Mouse (Mus musculus): Measurements from ENCODE around the gene Pkm.

Gene Pkm

DNA sequence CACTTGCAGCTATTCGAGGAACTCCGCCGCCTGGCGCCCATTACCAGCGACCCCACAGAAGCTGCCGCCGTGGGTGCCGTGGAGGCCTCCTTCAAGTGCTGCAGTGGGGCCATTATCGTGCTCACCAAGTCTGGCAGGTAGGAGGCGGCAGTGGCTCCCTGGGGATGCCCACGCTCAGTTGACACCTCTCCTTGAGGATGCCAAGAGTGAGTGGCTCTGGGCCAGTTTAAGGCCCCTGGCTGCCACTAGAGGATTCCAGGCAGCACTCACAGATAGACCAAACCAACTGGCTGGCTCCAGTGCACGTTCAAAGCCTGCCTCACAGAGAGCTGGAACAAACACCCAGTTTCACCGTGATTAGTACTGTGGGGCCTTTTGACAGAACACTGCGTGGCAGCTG is 19.4 kb downstream of the Pkm start:
- Histone ChIP-seq H3K27me3 (ENCODE audit: control insufficient read depth, insufficient read depth, low read length, poor library complexity, severe bottlenecking) (no peaks in the 10 kb centered on the region), H3K36me3 (ENCODE audit: control insufficient read depth, insufficient read depth, low read length, poor library complexity, severe bottlenecking) (peaks cover 23% of the 10 kb centered on the region)
- no peak for DNase-seq (ENCODE audit: low read depth, low spot score)

DNA sequence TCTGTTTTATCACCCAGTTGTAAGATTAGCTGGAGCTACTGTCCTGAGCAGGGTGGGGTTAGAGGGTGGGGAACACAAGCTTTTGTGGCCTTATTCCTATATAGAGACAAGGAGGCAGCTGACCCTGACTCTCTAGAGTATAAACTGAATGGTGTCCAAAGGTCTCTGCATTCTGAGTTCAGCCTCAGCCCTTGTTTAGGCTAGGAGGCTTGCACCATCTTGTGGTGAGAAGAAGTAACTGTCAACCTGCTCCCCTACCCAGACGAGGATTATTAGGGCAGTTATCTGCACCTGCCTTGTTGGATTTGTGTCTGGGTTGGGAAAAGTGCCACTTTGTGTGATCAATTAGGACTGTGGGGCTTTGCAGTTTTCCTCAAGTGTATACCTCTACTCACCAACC is 22.1 kb downstream of the Pkm start:
- Histone ChIP-seq H3K27me3 (ENCODE audit: control insufficient read depth, insufficient read depth, low read length, poor library complexity, severe bottlenecking) (peaks cover 2% of the 10 kb centered on the region; the same call in 1 of the 2 replicates), H3K36me3 (ENCODE audit: control insufficient read depth, insufficient read depth, low read length, poor library complexity, severe bottlenecking) (peaks cover 19% of the 10 kb centered on the region)
- peak; percentile 62 for DNase-seq (ENCODE audit: low read depth, low spot score)

DNA sequence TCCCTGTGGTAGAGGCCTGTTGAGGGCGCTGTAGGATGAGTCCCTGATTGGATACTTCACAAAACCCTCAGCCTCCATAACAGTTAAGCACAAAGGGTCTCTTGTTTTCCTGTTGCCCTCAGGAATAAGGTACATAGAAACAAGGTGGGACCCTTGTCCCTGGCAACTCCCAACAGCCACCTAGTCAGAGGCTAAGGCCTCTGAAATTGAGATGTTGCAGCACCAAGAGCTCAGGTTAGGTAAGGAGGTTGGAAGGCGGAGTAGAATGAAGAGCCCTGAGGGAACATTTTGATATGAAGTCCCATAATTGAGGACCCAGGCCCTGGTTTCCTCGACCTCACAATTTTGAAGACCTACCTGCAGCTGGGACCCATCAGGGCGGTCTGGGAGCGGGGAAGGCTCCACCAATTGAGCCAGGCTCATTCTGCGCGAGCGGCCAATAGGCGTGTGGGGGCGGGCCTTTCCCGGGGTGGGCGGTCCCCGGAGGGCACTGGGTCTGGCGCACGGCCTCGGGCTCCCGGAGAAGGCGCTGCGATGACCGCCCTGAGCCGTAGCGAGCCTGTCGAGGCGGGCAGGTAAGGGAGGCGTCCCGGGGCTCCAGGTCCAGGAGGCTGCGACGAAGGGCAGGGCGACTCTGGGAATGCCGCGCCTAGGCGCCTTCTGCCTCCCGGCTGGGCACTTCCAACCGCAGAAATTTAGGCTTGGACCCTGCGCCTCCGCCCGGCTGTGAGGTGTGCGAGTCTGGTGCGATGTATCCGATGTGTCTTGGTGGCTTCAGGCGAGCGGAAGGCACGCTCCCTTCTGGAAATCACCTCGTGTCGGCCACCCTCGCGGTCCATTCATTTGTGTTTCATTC is 23.7 kb downstream of the Pkm start, which contains the start of gene Gramd2:
Gene Gramd2, plus strand, starts transcription at position 467 of the 856 bp plus-strand sequence.
- peaks cover 17% of the 10 kb centered on the region for H3K36me3 ChIP-seq (ENCODE audit: control insufficient read depth, insufficient read depth, low read length, poor library complexity, severe bottlenecking)
- H3K27me3 ChIP-seq (ENCODE audit: control insufficient read depth, insufficient read depth, low read length, poor library complexity, severe bottlenecking) = peaks cover 2% of the 10 kb centered on the region; the same call in 1 of the 2 replicates
- peak; percentile 30 for DNase-seq (ENCODE audit: low read depth, low spot score)

DNA sequence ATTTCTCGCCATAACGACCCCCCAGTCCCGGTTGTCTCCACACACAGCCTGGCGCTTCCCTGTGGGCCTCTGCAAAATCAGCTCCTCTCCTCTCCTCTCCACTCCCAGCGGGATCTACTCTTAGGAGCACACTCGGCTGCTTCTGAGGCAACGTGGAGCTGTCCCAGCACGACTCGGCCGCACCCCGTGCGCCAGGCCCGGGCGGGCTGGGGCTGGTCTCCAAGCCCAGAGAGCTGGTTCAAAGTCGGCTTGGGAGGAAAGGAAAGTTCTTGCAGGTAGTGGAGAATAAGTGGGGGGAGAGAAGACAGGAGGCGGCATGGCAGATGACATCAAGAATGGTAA is 24.3 kb downstream of the Pkm start:
- no peak for DNase-seq (ENCODE audit: low read depth, low spot score)
- Histone ChIP-seq H3K36me3 (ENCODE audit: control insufficient read depth, insufficient read depth, low read length, poor library complexity, severe bottlenecking) (peaks cover 15% of the 10 kb centered on the region), H3K27me3 (ENCODE audit: control insufficient read depth, insufficient read depth, low read length, poor library complexity, severe bottlenecking) (peaks cover 2% of the 10 kb centered on the region; the same call in 1 of the 2 replicates)

DNA sequence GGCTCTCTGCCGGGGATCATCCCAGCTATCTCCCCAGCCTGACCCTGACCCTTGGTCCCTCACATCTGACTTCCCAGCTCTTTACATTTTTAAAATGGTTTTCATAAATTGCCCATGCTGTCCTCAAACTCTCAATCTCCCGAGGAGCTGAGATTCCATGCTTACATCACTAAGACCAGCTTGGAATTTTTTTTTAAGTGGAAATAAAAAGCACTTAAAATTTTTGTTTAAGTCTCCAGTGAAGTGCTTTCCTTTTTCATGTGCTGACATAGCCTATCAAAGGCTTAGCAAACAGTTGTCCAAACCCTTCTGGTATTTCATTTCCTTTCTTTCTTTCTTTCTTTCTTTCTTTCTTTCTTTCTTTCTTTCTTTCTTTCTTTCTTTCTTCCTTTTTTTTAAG is 27.9 kb downstream of the Pkm start:
- peaks cover 2% of the 10 kb centered on the region; the same call in 1 of the 2 replicates for H3K27me3 ChIP-seq (ENCODE audit: control insufficient read depth, insufficient read depth, low read length, poor library complexity, severe bottlenecking)

DNA sequence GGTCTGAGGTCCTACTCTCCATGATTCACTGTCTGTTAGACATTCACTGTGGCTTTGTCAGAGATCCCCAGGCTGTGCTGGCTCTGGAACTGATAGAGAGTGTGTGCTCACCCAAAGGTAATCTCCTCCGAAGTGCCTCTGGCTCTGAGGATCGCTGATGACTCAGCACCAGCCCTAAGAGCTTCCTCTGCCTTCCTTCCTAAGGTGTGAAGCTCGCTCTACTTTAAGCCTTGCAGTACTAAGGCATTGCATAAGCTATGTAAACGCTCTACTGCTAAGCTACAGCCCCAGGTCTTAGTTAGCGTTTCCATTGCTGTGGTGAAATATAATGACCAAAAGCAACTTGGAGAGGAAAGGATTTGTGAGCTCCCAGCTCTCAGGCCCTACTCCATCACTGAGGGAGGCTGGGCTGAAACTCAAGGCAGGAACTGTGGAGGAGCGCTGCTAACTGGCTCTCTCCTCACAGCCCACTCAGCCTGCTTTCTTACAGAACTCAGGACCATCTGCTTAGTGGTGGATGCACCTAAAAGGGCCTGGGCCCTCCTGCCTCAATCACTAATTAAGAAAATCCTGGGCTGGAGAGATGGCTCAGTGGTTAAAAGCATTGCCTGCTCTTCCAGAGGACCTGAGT is 31.4 kb downstream of the Pkm start:
- H3K27me3 ChIP-seq (ENCODE audit: control insufficient read depth, insufficient read depth, low read length, poor library complexity, severe bottlenecking) = no peaks in the 10 kb centered on the region
- DNase-seq (ENCODE audit: low read depth, low spot score) = no peak
- H3K36me3 ChIP-seq (ENCODE audit: control insufficient read depth, insufficient read depth, low read length, poor library complexity, severe bottlenecking) = no peaks in the 10 kb centered on the region

More for the DNA sequence above, 27.9 kb downstream of the Pkm start:
- H3K36me3 ChIP-seq (ENCODE audit: control insufficient read depth, insufficient read depth, low read length, poor library complexity, severe bottlenecking) = peaks cover under 1% of the 10 kb centered on the region; the same call in 1 of the 2 replicates
- DNase-seq (ENCODE audit: low read depth, low spot score) = no peak

DNA sequence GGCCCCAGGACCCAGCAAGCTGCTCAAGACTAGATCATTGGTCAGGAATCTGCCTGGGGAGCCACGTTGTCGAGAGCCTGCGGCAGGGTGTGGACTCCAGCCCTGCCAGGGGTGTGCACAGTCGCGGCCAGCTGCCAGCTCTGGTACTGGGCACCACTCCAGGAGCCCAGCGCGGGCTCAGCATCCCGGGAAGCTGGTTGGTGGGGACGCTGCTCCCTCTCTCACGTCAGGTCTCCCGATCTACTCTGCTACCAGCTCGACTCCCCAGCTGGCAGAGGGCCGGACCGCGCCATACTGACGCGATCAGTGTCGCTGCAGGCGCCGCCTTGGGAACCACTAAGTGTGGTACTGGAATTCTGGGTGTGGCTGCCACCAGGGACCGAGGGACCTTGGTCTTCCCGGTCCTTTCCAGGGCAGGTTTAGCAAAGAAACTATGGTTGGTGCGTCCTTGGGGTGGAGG is 35.5 kb downstream of the Pkm start:
- H3K36me3 ChIP-seq (ENCODE audit: control insufficient read depth, insufficient read depth, low read length, poor library complexity, severe bottlenecking) = no peaks in the 10 kb centered on the region
- no peaks in the 10 kb centered on the region for H3K27me3 ChIP-seq (ENCODE audit: control insufficient read depth, insufficient read depth, low read length, poor library complexity, severe bottlenecking)
- no peak for DNase-seq (ENCODE audit: low read depth, low spot score)

DNA sequence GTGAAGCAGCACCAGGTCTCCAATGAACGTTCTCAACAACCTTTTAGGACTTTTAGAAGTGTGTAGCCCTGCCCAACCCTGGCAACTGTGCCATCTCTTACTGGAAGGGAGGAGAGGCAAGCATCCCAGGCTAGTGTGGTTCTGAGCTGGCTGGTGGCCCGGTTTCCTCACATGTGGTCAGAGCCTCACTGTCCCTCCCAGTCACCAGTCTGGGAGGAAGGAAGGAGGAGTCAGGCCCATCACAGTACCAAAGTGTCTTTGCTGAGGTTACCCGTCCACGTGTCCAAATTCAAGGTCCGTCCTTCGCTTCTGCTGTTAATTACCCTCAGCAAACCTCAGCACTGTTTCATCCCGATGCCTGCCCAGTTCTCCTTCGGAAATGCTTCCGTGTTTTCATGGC is 36.0 kb downstream of the Pkm start:
- no peaks in the 10 kb centered on the region for H3K36me3 ChIP-seq (ENCODE audit: control insufficient read depth, insufficient read depth, low read length, poor library complexity, severe bottlenecking)
- no peak for DNase-seq (ENCODE audit: low read depth, low spot score)
- no peaks in the 10 kb centered on the region for H3K27me3 ChIP-seq (ENCODE audit: control insufficient read depth, insufficient read depth, low read length, poor library complexity, severe bottlenecking)

DNA sequence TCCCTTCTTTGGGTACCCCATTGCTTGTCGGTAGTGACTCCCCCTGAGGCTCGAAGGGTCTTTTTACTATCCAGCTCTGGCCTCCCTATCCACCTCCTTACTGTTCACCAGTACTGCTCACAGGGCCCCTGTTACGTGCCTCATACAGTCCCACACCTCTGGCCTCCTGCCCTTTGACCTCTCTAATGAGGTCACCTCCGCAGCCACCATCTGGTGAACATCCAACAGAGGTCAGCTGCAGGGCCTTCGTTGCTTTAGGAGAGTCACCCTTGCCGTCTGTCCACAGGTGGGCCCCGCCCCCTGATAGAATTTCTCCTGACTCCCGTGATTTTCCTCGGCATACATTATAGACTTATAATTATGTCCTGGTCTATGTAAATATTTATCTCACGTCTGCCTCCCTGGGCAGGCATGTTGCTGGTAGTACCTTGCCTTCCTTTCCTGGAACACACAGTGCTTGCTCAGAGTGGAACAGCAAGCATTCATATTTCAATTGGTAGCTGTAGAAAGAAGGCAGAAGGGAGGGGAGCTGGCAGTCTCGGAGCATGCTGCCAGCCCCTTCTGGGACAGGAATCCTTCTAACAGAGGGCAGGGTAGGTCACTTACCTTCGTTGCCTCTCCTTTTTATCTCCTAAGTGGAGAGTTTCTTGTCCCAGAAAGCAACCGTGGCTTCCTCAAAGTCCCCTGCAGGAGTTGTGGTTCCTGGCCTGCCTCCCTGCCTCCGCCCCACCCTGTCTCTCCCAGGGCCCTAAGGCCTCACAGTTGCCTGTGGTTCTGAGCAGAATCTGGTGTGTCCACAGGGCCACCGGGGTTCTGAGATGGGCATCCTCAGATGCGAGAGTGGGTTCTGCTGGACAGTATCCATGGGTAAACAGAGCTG is 38.6 kb downstream of the Pkm start:
- no peak for DNase-seq (ENCODE audit: low read depth, low spot score)
- Histone ChIP-seq H3K36me3 (ENCODE audit: control insufficient read depth, insufficient read depth, low read length, poor library complexity, severe bottlenecking) (no peaks in the 10 kb centered on the region), H3K27me3 (ENCODE audit: control insufficient read depth, insufficient read depth, low read length, poor library complexity, severe bottlenecking) (no peaks in the 10 kb centered on the region)

DNA sequence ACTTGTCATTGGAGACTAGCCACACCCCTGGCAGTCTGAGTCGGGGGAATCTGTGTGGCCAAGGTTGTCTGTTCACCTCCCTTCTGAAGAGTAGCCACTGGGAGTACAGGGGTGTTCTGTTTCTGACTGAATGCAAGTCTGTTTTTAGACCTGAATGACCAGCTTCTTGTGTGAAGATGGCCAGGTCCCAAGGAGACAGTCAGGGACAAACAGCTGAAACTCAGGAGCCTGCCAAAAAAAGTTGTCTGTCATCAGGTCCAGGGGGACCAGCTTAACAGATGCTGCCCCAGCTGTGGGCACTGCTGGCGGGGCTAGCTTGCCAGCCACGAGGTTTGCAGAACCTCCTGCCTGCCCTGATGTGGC is 39.3 kb downstream of the Pkm start:
- no peak for DNase-seq (ENCODE audit: low read depth, low spot score)
- H3K27me3 ChIP-seq (ENCODE audit: control insufficient read depth, insufficient read depth, low read length, poor library complexity, severe bottlenecking) = no peaks in the 10 kb centered on the region
- no peaks in the 10 kb centered on the region for H3K36me3 ChIP-seq (ENCODE audit: control insufficient read depth, insufficient read depth, low read length, poor library complexity, severe bottlenecking)

DNA sequence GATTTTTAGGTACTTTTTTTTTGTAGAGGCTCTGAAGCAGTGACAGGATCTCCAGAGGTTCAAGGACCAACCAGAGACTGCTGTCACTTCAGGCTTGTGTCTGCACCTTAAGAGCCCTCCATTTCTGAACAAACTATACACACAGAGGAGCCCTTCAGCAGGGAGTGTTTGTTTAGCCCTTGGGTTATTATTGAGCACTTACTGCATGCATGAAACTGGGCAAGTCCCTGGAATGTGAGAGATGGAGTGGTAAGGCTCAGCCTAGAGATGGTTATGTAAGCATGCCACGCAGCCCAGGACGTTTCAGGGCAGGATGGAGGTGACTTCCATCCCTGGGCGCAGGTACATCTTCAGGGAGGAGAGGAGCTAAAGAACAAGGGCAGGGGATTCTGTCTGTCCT is 40.2 kb downstream of the Pkm start:
- H3K27me3 ChIP-seq (ENCODE audit: control insufficient read depth, insufficient read depth, low read length, poor library complexity, severe bottlenecking) = no peaks in the 10 kb centered on the region
- H3K36me3 ChIP-seq (ENCODE audit: control insufficient read depth, insufficient read depth, low read length, poor library complexity, severe bottlenecking) = no peaks in the 10 kb centered on the region
- no peak for DNase-seq (ENCODE audit: low read depth, low spot score)

DNA sequence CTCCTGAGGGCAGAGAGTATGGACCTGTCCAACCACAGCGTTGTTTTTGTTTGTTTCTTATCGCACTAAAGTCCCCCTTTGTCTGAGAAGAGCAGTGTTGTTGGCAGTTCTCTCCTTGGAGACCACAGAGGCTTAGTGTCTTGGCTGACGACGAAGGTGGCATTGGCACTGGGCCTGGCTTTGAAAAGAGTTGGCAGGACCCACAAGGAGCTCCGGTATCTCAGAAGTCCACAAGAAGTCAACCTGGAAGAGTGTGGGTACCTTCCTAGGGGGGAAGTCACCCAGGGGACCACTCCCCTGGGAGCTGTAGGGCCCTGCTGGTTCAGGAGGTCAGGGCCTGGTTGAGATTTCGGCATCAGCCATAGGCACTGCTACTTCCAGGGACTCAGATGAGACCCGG is 44.9 kb downstream of the Pkm start:
- Histone ChIP-seq H3K27me3 (ENCODE audit: control insufficient read depth, insufficient read depth, low read length, poor library complexity, severe bottlenecking) (no peaks in the 10 kb centered on the region), H3K36me3 (ENCODE audit: control insufficient read depth, insufficient read depth, low read length, poor library complexity, severe bottlenecking) (no peaks in the 10 kb centered on the region)
- no peak for DNase-seq (ENCODE audit: low read depth, low spot score)

DNA sequence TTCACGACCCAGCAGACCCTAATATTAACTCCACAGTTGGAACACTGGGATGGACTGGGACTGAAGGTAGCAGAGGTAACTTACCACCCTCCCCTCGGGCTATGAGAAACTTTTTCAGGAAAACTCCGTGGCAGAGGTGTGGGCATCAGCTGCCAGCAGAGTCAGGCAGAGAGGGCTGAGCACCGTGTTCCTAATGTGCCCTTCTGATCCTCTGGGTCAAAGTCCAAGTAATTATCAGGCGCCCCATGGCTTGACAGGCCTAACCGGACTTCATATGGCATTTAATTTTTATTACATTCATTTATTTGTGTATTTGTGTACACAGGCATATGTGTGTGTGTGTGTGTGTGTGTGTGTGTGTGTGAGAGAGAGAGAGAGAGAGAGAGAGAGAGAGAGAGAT is 46.9 kb downstream of the Pkm start:
- Histone ChIP-seq H3K36me3 (ENCODE audit: control insufficient read depth, insufficient read depth, low read length, poor library complexity, severe bottlenecking) (no peaks in the 10 kb centered on the region), H3K27me3 (ENCODE audit: control insufficient read depth, insufficient read depth, low read length, poor library complexity, severe bottlenecking) (no peaks in the 10 kb centered on the region)
- DNase-seq (ENCODE audit: low read depth, low spot score) = no peak

DNA sequence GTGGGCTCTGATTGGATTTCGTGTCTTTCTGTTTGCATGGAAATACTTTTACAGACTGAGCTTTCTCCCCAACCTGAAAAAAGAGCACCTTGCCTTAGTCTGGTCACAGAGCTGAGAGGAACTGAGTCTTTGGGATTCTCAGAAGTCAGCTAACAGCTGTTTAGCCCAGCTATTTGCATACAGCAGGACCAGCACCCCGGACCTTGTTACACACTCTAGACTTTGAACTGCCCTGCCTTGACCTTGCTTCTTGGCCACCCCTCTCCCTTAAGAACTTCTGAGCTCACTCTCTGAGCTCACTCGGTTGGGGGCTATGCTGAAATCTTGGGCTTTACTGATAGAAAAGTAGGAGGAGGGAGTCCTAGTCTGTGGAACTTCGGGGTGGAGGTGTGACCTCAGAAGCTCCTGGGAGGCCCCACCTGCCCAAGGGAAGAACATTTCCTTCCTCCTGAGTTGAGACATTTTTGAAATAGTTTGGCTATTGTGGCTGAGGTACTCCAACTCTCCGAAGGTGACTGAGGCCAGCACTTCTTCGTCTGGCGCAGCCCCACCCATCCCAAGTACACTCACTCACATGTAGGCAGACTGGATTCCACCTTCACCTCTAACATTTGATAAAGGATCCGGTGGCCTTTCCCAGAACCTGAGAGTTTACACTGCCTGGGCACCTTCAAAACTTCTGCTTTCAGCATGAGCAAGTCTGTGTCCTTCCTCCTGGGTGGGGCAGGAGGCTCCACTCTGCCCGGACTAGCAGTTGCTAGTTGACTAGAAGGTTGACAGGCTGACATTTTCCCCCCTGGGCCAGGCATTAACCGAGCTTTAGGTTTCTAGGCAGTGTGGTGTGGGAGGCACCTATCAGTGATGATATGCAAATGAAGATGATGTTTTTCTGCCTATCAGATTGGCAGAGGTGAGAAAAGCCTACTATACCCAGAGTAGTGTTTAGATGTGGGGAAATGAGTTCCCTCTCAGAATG is 51.0 kb downstream of the Pkm start:
- Histone ChIP-seq H3K36me3 (ENCODE audit: control insufficient read depth, insufficient read depth, low read length, poor library complexity, severe bottlenecking) (no peaks in the 10 kb centered on the region), H3K27me3 (ENCODE audit: control insufficient read depth, insufficient read depth, low read length, poor library complexity, severe bottlenecking) (no peaks in the 10 kb centered on the region)
- no peak for DNase-seq (ENCODE audit: low read depth, low spot score)
